Mouse (Mus musculus) midbrain, embryonic 10.5 days (tissue): Measurements from ENCODE around the gene Slc16a6. TPM values are rescaled to one million over a fixed set of nuclear protein-coding genes. Genes with fewer than 3 reads are reported as not detected.

Experiments used
- DNase-seq: peaks from one replicate; pipeline ENCODE4 v3.0.0-alpha.2; 2017; ENCODE audit warnings: low spot score
- H3K27ac ChIP-seq: fragments of 300-500 bp; sonication (generic); replicated peaks from 2 replicates; pipeline ENCODE4 v1.5.1; 2016; ENCODE audit warnings: mild to moderate bottlenecking
- H3K27me3 ChIP-seq: fragments of 300-500 bp; sonication (generic); 2 replicates; pipeline ENCODE4 v1.6.1; 2016; ENCODE audit warnings: low read depth, mild to moderate bottlenecking; ENCODE audit not compliant: poor library complexity, severe bottlenecking
- H3K36me3 ChIP-seq: fragments of 300-500 bp; sonication (generic); 2 replicates; pipeline ENCODE4 v1.6.1; 2016; ENCODE audit warnings: mild to moderate bottlenecking, moderate library complexity
- H3K4me1 ChIP-seq: fragments of 300-500 bp; sonication (generic); 2 replicates; pipeline ENCODE4 v1.6.1; 2016
- H3K4me3 ChIP-seq: fragments of 300-500 bp; sonication (generic); 2 replicates; pipeline ENCODE4 v1.5.1; 2016; ENCODE audit warnings: mild to moderate bottlenecking, moderate library complexity
- H3K9me3 ChIP-seq: fragments of 300-500 bp; sonication (generic); replicated peaks from 2 replicates; pipeline ENCODE4 v1.6.1; 2016; ENCODE audit warnings: mild to moderate bottlenecking
- WGBS: fragments of 180-500 bp; shearing (Covaris S2); methylation state at CpG from one replicate; pipeline ENCODE4 v1.1.7; 2016; 5-methylcytosine and 5-hydroxymethylcytosine counted together
- polyA plus RNA-seq: library from polyadenylated mRNA; unstranded; fragments of >200 nt; fragmentation: Nextera tagmentation; extraction: Ambion mirVana; gene quantifications from 2 replicates; pipeline ENCODE4 v1.2.1, GENCODE M21; 2016

Slc16a6 gene
- polyA plus RNA-seq, 1 experiment from 2014 or later: 5.5 TPM

DNA sequence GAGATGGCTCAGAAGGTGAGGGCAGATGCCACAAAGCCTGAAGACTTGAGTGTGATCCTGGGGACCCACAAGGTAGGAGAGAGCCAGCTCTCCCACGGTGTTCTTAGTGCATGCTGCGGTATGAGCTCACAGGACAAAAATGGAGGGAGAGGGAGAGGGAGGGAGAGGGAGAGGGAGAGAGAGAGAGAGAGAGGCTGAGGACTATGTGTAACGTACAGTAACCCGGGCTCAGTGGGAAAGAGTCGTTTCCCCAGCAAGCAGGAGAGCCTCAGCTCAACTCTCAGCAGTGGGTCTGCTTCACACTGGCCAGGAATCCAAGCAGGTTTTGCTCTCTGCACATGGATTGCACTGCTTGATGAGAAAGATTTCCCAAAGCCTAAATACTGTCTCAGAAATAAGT, 34.2 kb downstream of the Slc16a6 start:
- peak; percentile 22 for DNase-seq
- H3K4me3 ChIP-seq: peak overlapping the region; percentile 61
- peaks cover 12% of the 10 kb centered on the region for H3K27me3 ChIP-seq
- H3K36me3 ChIP-seq: peaks cover 43% of the 10 kb centered on the region
- peaks cover 23% of the 10 kb centered on the region for H3K4me1 ChIP-seq
- no peaks in the 10 kb centered on the region for H3K9me3 ChIP-seq
- H3K27ac ChIP-seq: no peak overlapping the region
- WGBS: 27% methylated on average over 5 of the region's 5 CpGs

DNA sequence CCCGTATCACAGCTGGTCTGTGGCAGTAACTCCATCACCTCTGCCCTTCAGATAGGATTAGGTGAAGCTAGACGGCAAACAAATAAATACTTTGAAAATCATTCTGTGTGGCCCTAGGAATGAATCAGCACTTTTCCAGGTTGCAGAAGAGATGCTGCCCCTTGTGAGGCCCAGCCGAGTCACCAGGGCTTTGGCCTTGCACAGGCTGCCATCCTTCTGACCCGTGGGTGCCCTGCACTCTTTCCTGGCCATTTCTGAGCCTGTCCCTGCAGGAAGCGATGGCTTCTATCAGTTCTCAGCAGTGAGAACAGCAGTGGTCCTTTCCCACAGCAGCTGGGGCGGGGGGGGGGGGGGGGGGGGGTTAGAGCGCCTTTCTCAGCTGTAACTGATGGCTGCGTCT, 36.5 kb downstream of the Slc16a6 start:
- H3K9me3 ChIP-seq: no peaks in the 10 kb centered on the region
- peaks cover 23% of the 10 kb centered on the region for H3K4me1 ChIP-seq
- peaks cover 12% of the 10 kb centered on the region for H3K27me3 ChIP-seq
- DNase-seq: no peak
- 65% methylated on average over 8 of the region's 8 CpGs for WGBS
- no peak overlapping the region for H3K27ac ChIP-seq
- peaks cover 62% of the 10 kb centered on the region for H3K36me3 ChIP-seq
- no peak overlapping the region for H3K4me3 ChIP-seq

GRCm38 (mm10) chr11:109434233-109434798, 39.1 kb downstream of the Slc16a6 start:
- peaks cover 88% of the 10 kb centered on the region for H3K36me3 ChIP-seq
- WGBS: 92% methylated on average over 16 of the region's 16 CpGs

GRCm38 (mm10) chr11:109427353-109427752, 46.0 kb downstream of the Slc16a6 start:
- H3K36me3 ChIP-seq: peaks cover 41% of the 10 kb centered on the region
- no peak overlapping the region for H3K27ac ChIP-seq
- peaks cover 18% of the 10 kb centered on the region for H3K4me1 ChIP-seq
- 96% methylated on average over 5 of the region's 5 CpGs for WGBS
- no peaks in the 10 kb centered on the region for H3K27me3 ChIP-seq
- no peak overlapping the region for H3K4me3 ChIP-seq
- DNase-seq: no peak
- peaks cover 1% of the 10 kb centered on the region; the same call in 1 of the 2 replicates for H3K9me3 ChIP-seq

More at GRCm38 (mm10) chr11:109434233-109434798, 39.1 kb downstream of the Slc16a6 start:
- H3K9me3 ChIP-seq: no peaks in the 10 kb centered on the region
- H3K27me3 ChIP-seq: no peaks in the 10 kb centered on the region
- no peak for DNase-seq
- no peak overlapping the region for H3K4me3 ChIP-seq
- peaks cover 6% of the 10 kb centered on the region for H3K4me1 ChIP-seq
- no peak overlapping the region for H3K27ac ChIP-seq

DNA sequence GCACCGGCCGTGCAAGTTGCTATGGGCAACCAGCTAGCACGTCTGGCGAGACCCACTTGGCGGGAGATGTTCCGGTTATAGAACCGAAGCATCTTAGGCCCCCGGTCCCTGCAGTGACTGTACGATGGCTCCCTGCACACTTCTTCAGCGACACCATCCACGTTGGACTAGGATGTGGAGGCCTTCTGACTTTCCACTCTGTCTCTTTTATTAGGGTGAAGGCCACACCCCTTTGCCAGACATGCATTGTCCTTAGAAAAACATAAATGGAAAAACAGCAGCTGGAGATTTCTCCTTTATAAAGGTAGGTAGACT, 47.2 kb downstream of the Slc16a6 start:
- peaks cover 18% of the 10 kb centered on the region for H3K4me1 ChIP-seq
- peaks cover 31% of the 10 kb centered on the region for H3K36me3 ChIP-seq
- peak overlapping the region; percentile 65 for H3K4me3 ChIP-seq
- H3K27me3 ChIP-seq: no peaks in the 10 kb centered on the region
- DNase-seq: no peak
- WGBS: under 1% methylated on average over 11 of the region's 11 CpGs
- H3K27ac ChIP-seq: peak overlapping the region; percentile 90
- peaks cover 5% of the 10 kb centered on the region; the same call in 1 of the 2 replicates for H3K9me3 ChIP-seq

DNA sequence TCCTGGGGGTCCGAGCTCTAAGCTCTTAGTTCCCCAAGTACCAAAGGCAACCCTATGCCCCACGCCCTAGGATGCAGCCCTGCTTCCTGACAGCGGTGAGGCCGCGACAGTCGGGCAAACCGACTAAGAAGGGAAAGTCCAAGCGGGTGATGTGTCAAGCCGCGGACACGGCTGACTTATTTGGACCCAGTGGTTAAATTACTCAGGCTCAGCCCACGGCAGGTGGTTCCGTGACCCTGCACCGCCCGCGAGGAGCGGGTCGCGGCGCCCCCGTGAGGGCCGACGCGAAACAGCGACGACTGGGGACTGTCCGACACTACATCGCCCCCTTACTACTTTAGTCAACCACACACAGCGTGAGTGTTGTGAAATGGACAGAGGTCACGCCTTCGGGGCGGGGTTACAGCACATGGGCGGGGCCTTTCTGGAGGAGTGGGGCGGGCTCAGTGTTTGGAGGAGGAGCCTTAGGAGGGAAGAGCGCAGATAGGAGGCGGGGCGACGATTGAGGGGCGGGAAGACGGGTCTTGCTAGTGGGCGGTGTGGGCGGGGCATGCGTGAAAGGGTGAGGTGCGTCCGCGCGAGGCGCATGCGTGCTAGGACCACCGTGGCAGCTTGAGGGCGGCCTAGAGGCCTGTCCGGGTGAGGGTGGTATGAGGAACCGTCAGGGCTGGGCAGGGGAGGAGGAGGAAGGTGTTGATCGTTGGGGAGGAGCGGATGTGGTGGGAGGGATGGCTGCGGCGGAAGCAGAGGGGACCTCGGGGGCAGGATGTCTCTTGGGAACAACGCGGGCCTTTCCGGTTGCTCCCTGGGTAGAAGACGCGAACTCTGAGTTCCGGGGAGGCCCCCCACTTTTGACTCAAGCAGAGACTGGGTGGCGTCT, 47.8 kb downstream of the Slc16a6 start, which contains the start of gene Amz2:
TSS of gene Amz2 (plus strand) at position 555 of the 880 bp plus-strand sequence.
- H3K36me3 ChIP-seq: peaks cover 25% of the 10 kb centered on the region
- H3K27ac ChIP-seq: peak within 1 kb of the TSS; percentile 90
- H3K27me3 ChIP-seq: no peaks in the 10 kb centered on the region
- peaks cover 18% of the 10 kb centered on the region for H3K4me1 ChIP-seq
- WGBS: under 1% methylated on average over 65 of the region's 65 CpGs
- peak within 1 kb of the TSS; percentile 65 for H3K4me3 ChIP-seq
- peaks cover 5% of the 10 kb centered on the region; the same call in 1 of the 2 replicates for H3K9me3 ChIP-seq
- DNase-seq: peak; percentile 100

DNA sequence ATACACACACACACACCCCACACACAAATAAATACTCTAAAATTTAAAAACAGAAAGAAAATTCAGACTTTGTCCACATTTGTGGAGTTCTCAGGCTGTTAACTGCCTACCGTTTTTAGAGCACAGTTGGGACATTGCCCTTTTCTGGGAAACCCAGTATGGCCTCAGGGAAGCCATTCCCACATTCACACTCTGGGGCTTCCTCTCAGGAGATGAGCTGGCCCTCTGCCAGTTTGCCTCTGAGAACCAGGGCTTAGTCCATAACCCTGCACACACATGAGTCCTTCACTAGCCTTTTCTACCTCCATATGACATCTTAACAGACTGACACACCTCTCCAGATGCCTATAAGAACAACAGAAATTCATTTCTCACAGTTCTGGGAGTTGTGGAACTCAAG, 50.1 kb downstream of the Slc16a6 start:
- no peak overlapping the region for H3K4me3 ChIP-seq
- H3K9me3 ChIP-seq: peaks cover 5% of the 10 kb centered on the region; the same call in 1 of the 2 replicates
- no peaks in the 10 kb centered on the region for H3K27me3 ChIP-seq
- WGBS: 80% methylated on average over 1 of the region's 1 CpGs
- H3K27ac ChIP-seq: no peak overlapping the region
- H3K4me1 ChIP-seq: peaks cover 23% of the 10 kb centered on the region
- no peak for DNase-seq
- peaks cover 2% of the 10 kb centered on the region for H3K36me3 ChIP-seq

DNA sequence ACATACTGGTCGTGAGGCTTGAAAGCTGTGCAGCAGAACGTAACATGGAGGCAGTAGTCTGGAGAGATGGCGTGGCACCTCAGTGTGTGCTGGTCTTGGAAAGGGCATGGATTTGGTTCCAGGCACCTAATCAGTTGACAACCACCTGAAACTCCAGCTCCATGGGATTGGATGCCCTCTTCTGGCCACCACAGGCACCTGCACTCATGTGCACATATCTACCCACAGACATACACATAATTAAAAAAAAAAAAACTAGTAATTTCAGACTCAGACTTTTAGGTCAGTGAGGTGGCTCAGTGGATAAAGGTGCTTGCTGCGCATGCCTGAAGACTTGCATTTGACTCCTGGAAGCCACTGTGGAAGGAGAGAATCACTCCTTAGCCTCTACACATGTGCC, 51.1 kb downstream of the Slc16a6 start:
- H3K4me1 ChIP-seq: peaks cover 21% of the 10 kb centered on the region
- 96% methylated on average over 4 of the region's 4 CpGs for WGBS
- no peak overlapping the region for H3K4me3 ChIP-seq
- H3K27me3 ChIP-seq: no peaks in the 10 kb centered on the region
- peaks cover 5% of the 10 kb centered on the region; the same call in 1 of the 2 replicates for H3K9me3 ChIP-seq
- DNase-seq: no peak
- H3K27ac ChIP-seq: no peak overlapping the region
- no peaks in the 10 kb centered on the region for H3K36me3 ChIP-seq

- H3K27ac ChIP-seq: no peak overlapping the region
- no peaks in the 10 kb centered on the region for H3K27me3 ChIP-seq
- H3K4me1 ChIP-seq: peaks cover 11% of the 10 kb centered on the region
- 84% methylated on average over 5 of the region's 5 CpGs for WGBS
- H3K4me3 ChIP-seq: no peak overlapping the region
- H3K36me3 ChIP-seq: no peaks in the 10 kb centered on the region
- H3K9me3 ChIP-seq: peaks cover 5% of the 10 kb centered on the region; the same call in 1 of the 2 replicates
- DNase-seq: no peak
Measured at GRCm38 (mm10) chr11:109421205-109421604, 52.2 kb downstream of the Slc16a6 start.

GRCm38 (mm10) chr11:109420567-109420962, 52.8 kb downstream of the Slc16a6 start:
- no peak overlapping the region for H3K27ac ChIP-seq
- H3K27me3 ChIP-seq: no peaks in the 10 kb centered on the region
- WGBS: 88% methylated on average over 14 of the region's 14 CpGs
- DNase-seq: no peak
- no peak overlapping the region for H3K4me3 ChIP-seq
- peaks cover 11% of the 10 kb centered on the region for H3K4me1 ChIP-seq
- H3K9me3 ChIP-seq: peaks cover 5% of the 10 kb centered on the region; the same call in 1 of the 2 replicates
- H3K36me3 ChIP-seq: no peaks in the 10 kb centered on the region

DNA sequence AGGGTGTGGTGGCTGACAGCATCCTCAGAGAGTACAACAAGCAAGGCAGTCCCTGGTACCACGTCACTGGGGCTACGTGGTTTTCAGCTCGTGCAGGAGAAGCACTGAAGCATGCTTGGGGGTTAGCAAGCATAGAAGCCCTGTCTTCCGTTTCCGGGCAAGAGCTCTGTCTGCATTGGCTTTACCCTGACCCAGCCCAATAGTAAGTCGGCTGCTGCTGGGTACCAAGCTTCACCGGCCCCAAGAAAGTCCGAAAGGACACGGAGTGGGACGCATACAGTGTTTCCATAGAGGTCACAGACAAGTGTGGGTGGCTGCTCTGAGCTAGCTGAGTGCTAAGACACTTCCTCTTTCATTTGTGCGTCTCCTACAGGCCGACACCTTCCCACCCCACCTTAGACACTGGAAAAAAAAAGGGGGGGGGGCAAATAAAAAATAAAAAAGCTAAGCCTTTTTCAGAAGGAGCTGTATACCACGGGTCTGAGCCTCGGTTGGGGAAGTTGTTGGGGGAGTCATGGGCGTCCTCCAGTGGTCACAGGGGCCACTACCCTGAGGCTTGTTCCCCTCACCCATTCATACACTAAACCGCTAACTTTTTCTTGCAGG, 53.3 kb downstream of the Slc16a6 start:
- H3K9me3 ChIP-seq: peaks cover 5% of the 10 kb centered on the region; the same call in 1 of the 2 replicates
- peaks cover 7% of the 10 kb centered on the region for H3K4me1 ChIP-seq

DNA sequence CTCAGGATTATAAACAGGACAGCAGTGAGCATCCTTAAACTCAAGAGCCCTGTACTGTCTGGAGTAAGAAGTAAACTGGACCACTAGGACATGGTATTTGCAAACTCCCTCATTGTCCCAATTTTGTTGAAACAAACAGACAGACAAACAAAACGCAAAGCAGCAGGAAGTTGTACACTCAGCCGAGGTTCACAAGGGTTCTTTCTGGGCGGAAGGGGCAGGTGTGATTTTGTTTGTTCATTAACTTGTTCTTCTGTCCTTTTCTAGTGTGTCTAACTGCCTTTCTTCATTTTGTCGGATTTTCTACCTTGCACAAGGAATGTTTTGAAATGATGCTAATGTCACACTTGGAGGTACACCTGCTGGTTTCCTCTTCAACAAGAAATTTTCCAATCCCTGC, 53.9 kb downstream of the Slc16a6 start:
- H3K9me3 ChIP-seq: peaks cover 5% of the 10 kb centered on the region; the same call in 1 of the 2 replicates
- H3K27ac ChIP-seq: no peak overlapping the region
- H3K36me3 ChIP-seq: no peaks in the 10 kb centered on the region
- no peak overlapping the region for H3K4me3 ChIP-seq
- no peak for DNase-seq
- WGBS: 56% methylated on average over 4 of the region's 4 CpGs
- H3K27me3 ChIP-seq: no peaks in the 10 kb centered on the region
- H3K4me1 ChIP-seq: peaks cover 5% of the 10 kb centered on the region; the same call in 1 of the 2 replicates

More for the DNA sequence above, 53.3 kb downstream of the Slc16a6 start:
- no peaks in the 10 kb centered on the region for H3K27me3 ChIP-seq
- H3K27ac ChIP-seq: no peak overlapping the region
- H3K36me3 ChIP-seq: no peaks in the 10 kb centered on the region
- no peak overlapping the region for H3K4me3 ChIP-seq
- WGBS: 49% methylated on average over 16 of the region's 16 CpGs
- DNase-seq: no peak
